Mouse (Mus musculus): Measurements from ENCODE around the gene Ncs1. TPM values are rescaled to one million over a fixed set of nuclear protein-coding genes. Genes with fewer than 3 reads are reported as not detected.

Gene Ncs1
- total and polyA plus RNA-seq, 2 experiments from 2014 or later, result 149 to 164 TPM

DNA sequence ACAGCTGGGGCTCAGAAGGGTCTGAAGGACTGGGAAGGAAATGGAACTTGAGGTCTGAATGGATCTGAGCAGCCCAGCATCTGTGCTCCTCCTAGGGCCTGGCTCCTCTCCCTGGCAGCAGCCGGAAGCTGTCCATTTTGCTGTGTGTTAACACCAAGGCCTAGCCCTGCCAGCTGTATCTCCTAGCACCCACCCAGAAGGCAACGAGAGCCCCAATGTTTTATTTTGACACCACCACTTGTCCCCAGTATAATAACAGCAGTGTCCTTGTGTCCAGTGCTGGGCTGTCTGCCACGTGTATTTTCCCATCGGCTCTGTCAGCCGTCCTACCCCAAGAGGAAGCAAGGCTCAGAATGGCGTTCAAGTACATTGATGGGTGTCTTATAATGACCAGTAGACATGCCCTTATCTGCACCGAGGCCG, 17.4 kb downstream of the Ncs1 start:
- Histone ChIP-seq H3K27me3 (ENCODE audit: insufficient read depth, low read length) (no peaks in the 10 kb centered on the region), H3K36me3 (ENCODE audit: insufficient read depth) (peaks cover 6% of the 10 kb centered on the region), H3K9me3 (ENCODE audit: low read length) (no peaks in the 10 kb centered on the region), H3K9ac (no peak overlapping the region), H3K4me1 (ENCODE audit: insufficient read depth) (peaks cover 40% of the 10 kb centered on the region), H3K27ac (ENCODE audit: low read depth, low read length) (peak overlapping the region; percentile 82), H3K4me3 (ENCODE audit: low read depth, low read length) (no peak overlapping the region), H3K4me2 (ENCODE audit: low read depth) (no peak overlapping the region)
- peak; percentile 68 for DNase-seq
- peak; percentile 79 for ATAC-seq
- 40% methylated on average over 8 of the region's 8 CpGs for WGBS
- TF ChIP-seq CTCF (IDR thresholded peaks at IDR 0.05; ENCODE audit: low read depth), result no peak

DNA sequence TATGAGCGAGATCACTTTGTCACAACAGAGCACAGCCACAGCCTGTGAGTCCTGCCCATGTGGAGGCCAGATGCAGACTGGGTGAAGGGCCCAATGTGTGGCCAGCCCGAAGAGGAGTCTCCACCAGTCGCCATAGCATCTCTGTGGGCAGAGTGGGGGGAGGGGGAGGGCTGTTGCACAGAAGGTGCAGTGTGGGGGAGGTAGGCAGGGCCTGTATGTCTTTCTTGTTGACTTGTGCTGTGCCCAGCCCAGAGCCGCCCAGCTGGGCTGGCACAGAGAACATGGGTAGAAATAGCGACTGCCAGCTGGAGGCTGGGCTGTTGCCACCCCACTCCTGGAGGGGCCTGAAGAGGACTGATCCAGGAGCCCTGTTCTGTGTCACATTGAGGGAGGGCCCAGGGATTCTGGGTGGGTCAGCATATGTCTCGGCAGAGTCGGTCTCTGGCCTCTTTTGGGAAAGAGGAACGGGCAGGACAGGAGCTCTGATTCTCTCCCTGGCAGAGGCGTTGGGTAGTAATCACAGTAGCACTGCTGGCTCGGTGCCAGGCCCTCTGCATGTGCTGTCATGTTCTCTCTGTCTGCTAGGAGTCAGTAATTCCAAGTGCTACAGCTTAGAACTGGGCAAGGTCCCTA, 18.2 kb downstream of the Ncs1 start:
- 19% methylated on average over 10 of the region's 10 CpGs for WGBS
- DNase-seq (peak; percentile 88), ATAC-seq (peak; percentile 67)
- no peak overlapping the region for H3K4me2 ChIP-seq (ENCODE audit: low read depth)
- H3K4me3 ChIP-seq (ENCODE audit: low read depth, low read length), result no peak overlapping the region
- TF ChIP-seq CTCF (IDR thresholded peaks at IDR 0.05; ENCODE audit: low read depth), result 0 out of 2 replicates have a peak, but pooled peaks have one; percentile 26
- H3K9me3 ChIP-seq (ENCODE audit: low read length), result no peaks in the 10 kb centered on the region
- no peaks in the 10 kb centered on the region for H3K27me3 ChIP-seq (ENCODE audit: insufficient read depth, low read length)
- no peak overlapping the region for H3K9ac ChIP-seq
- peak overlapping the region; percentile 82 for H3K27ac ChIP-seq (ENCODE audit: low read depth, low read length)
- H3K36me3 ChIP-seq (ENCODE audit: insufficient read depth), result peaks cover 6% of the 10 kb centered on the region
- H3K4me1 ChIP-seq (ENCODE audit: insufficient read depth), result peaks cover 33% of the 10 kb centered on the region

DNA sequence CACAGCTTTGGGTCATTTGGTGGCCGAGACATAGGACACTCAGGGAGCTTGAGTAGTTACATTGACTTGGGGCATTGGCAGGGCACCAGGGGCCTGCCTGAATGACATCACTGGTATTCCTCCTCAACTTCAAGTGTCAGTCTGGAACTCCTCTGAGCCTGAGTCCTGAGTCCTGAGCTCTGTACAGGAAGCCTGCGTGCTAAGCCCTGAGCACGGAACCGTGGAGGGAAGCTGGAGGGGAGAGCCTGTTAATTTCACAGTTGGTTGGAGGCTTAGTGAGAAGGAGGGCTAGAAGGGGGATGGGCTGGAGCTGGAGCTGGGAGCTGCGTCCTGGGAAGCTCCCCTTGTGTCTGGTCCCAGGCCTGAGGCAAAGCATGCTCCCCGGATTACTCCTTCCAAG, 21.8 kb downstream of the Ncs1 start:
- H3K27me3 ChIP-seq (ENCODE audit: insufficient read depth, low read length), result no peaks in the 10 kb centered on the region
- WGBS, result 20% methylated on average over 6 of the region's 6 CpGs
- no peak overlapping the region for H3K27ac ChIP-seq (ENCODE audit: low read depth, low read length)
- no peak overlapping the region for H3K4me3 ChIP-seq (ENCODE audit: low read depth, low read length)
- peaks cover 29% of the 10 kb centered on the region for H3K4me1 ChIP-seq (ENCODE audit: insufficient read depth)
- ATAC-seq, result no peak
- no peak overlapping the region for H3K9ac ChIP-seq
- no peak for DNase-seq
- no peak for TF ChIP-seq CTCF (IDR thresholded peaks at IDR 0.05; ENCODE audit: low read depth)
- no peaks in the 10 kb centered on the region for H3K9me3 ChIP-seq (ENCODE audit: low read length)
- peaks cover 6% of the 10 kb centered on the region for H3K36me3 ChIP-seq (ENCODE audit: insufficient read depth)
- H3K4me2 ChIP-seq (ENCODE audit: low read depth), result no peak overlapping the region

DNA sequence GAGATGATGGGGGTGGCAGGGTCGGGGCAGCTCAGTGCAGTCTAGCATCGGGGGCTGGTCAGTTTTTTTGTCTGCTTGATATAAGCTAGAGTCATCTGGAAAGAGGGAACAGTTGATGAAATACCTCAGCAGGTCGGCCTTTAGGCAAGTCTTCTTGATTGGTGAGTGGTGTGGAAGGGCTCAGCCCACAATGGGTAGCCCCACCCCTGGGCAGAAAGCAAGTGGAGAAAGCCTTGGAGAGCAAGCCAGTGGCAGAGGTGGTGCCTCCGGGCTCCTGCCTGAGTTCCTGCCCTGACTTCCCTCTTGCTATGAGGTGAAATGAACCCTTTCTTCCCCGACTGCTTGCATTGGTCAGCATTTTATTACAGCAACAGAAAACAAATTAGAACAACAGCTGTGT, 23.0 kb downstream of the Ncs1 start:
- Histone ChIP-seq H3K27ac (ENCODE audit: low read depth, low read length) (no peak overlapping the region), H3K4me3 (ENCODE audit: low read depth, low read length) (no peak overlapping the region), H3K9me3 (ENCODE audit: low read length) (no peaks in the 10 kb centered on the region), H3K4me1 (ENCODE audit: insufficient read depth) (peaks cover 20% of the 10 kb centered on the region), H3K4me2 (ENCODE audit: low read depth) (no peak overlapping the region), H3K9ac (no peak overlapping the region), H3K27me3 (ENCODE audit: insufficient read depth, low read length) (no peaks in the 10 kb centered on the region), H3K36me3 (ENCODE audit: insufficient read depth) (peaks cover 6% of the 10 kb centered on the region; the same call in 1 of the 2 replicates)
- 48% methylated on average over 5 of the region's 5 CpGs for WGBS
- TF ChIP-seq CTCF (IDR thresholded peaks at IDR 0.05; ENCODE audit: low read depth), result no peak
- ATAC-seq (no peak), DNase-seq (no peak)

DNA sequence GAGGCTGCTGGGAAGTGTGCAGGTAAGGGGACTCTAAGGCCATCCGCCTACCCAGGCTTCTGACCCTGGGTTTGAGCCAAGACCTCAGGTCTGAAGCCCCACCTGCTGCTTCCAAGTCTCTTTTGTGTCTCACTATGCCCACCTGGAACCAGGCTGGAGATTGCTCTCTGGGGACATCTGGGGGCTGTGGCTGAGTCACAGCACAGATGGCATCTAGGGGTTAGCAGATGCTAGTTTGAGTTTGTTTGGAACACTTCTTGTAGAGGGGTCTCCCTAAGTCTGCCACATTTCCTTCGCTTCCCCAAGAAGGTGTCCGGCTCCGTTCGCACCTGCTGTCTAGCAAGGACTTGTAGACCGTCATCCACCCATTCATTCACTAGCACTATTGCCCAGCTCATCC, 23.6 kb downstream of the Ncs1 start:
- Histone ChIP-seq H3K27me3 (ENCODE audit: insufficient read depth, low read length) (no peaks in the 10 kb centered on the region), H3K4me3 (ENCODE audit: low read depth, low read length) (no peak overlapping the region), H3K36me3 (ENCODE audit: insufficient read depth) (peaks cover 6% of the 10 kb centered on the region; the same call in 1 of the 2 replicates), H3K4me2 (ENCODE audit: low read depth) (no peak overlapping the region), H3K27ac (ENCODE audit: low read depth, low read length) (no peak overlapping the region), H3K9me3 (ENCODE audit: low read length) (no peaks in the 10 kb centered on the region), H3K9ac (no peak overlapping the region), H3K4me1 (ENCODE audit: insufficient read depth) (peaks cover 14% of the 10 kb centered on the region)
- ATAC-seq, result no peak
- peak; percentile 32 for DNase-seq
- TF ChIP-seq CTCF (IDR thresholded peaks at IDR 0.05; ENCODE audit: low read depth), result no peak
- WGBS, result 59% methylated on average over 6 of the region's 6 CpGs

DNA sequence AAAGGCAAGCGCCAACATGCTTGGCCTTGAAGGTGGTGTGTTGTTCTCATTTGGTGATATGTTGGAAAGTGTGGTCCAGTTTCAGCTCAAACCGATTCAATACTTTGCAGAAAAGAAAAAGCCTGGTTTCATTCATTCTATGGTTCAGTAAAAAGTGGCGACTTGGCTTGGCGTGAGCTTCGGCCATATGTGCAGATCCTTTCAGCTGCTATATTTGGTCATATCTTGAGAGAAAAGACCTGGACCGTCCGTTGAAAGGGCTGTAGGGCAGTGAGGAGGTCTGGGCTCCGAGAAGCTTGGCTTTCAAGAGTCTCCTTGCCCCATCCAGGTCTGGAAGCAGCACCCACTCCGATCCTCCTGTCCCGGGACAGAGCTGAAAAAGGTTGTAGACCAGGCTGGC, 24.2 kb downstream of the Ncs1 start:
- H3K4me2 ChIP-seq (ENCODE audit: low read depth), result no peak overlapping the region
- no peaks in the 10 kb centered on the region for H3K27me3 ChIP-seq (ENCODE audit: insufficient read depth, low read length)
- peaks cover 6% of the 10 kb centered on the region; the same call in 1 of the 2 replicates for H3K36me3 ChIP-seq (ENCODE audit: insufficient read depth)
- peaks cover 8% of the 10 kb centered on the region; the same call in 1 of the 2 replicates for H3K4me1 ChIP-seq (ENCODE audit: insufficient read depth)
- 86% methylated on average over 10 of the region's 10 CpGs for WGBS
- no peak for DNase-seq
- no peak for TF ChIP-seq CTCF (IDR thresholded peaks at IDR 0.05; ENCODE audit: low read depth)
- no peak overlapping the region for H3K9ac ChIP-seq
- no peaks in the 10 kb centered on the region for H3K9me3 ChIP-seq (ENCODE audit: low read length)
- H3K27ac ChIP-seq (ENCODE audit: low read depth, low read length), result no peak overlapping the region
- H3K4me3 ChIP-seq (ENCODE audit: low read depth, low read length), result no peak overlapping the region
- no peak for ATAC-seq

DNA sequence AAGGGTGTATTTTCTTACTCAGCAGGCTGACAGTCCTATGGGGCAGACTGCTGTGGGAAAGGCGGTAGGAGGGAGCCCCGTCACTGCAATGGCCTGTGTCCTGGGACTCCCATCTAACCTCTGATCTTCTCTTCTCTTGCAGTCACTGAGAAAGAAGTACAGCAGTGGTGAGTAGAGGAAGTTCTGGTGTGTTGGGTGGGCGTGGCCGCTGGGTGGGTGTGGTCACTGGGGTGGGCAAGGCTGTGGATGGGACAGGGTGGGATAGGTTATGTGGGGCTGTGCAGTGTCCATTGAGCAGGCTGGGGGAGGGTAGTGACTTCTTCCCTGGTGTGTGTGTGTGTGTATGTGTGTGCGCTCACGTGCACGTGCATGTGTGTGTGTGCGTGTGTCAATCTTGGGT, 24.8 kb downstream of the Ncs1 start:
- Histone ChIP-seq H3K36me3 (ENCODE audit: insufficient read depth) (peaks cover 6% of the 10 kb centered on the region; the same call in 1 of the 2 replicates), H3K27ac (ENCODE audit: low read depth, low read length) (no peak overlapping the region), H3K9ac (no peak overlapping the region), H3K4me1 (ENCODE audit: insufficient read depth) (0 out of 2 replicates have a peak, but pooled peaks cover 5% of the 10 kb centered on the region), H3K4me3 (ENCODE audit: low read depth, low read length) (no peak overlapping the region), H3K4me2 (ENCODE audit: low read depth) (no peak overlapping the region), H3K9me3 (ENCODE audit: low read length) (no peaks in the 10 kb centered on the region), H3K27me3 (ENCODE audit: insufficient read depth, low read length) (no peaks in the 10 kb centered on the region)
- DNase-seq, result no peak
- TF ChIP-seq CTCF (IDR thresholded peaks at IDR 0.05; ENCODE audit: low read depth), result no peak
- ATAC-seq, result no peak
- WGBS, result 93% methylated on average over 8 of the region's 8 CpGs
